Mouse (Mus musculus) stomach, postnatal 0 days (tissue): ENCODE results near the gene Gpr19. TPM values are rescaled to one million over a fixed set of nuclear protein-coding genes. Genes with fewer than 3 reads are reported as not detected.

Source experiments
- ATAC-seq: fragments of 200-750 bp; cut with Nextera tagmentation; 2 replicates; pipeline ENCODE4 v1.8.0; 2017; ENCODE audit not compliant: low FRiP score, low TSS enrichment
- DNase-seq: peaks from one replicate; pipeline ENCODE4 v3.0.0-alpha.2; 2016; ENCODE audit warnings: low spot score
- H3K27ac ChIP-seq: fragments of 300-500 bp; sonication (generic); replicated peaks from 2 replicates; pipeline ENCODE4 v1.5.1; 2014; ENCODE audit warnings: mild to moderate bottlenecking, control low read depth
- H3K27me3 ChIP-seq: fragments of 300-500 bp; sonication (generic); 2 replicates; pipeline ENCODE4 v1.6.1; 2014; ENCODE audit warnings: low read length; ENCODE audit not compliant: control insufficient read depth, insufficient read depth
- H3K36me3 ChIP-seq: fragments of 300-500 bp; sonication (generic); 2 replicates; pipeline ENCODE4 v1.6.1; 2014; ENCODE audit warnings: low read length, mixed read lengths; ENCODE audit not compliant: control insufficient read depth, insufficient read depth
- H3K4me1 ChIP-seq: fragments of 300-500 bp; sonication (generic); replicated peaks from 2 replicates; pipeline ENCODE4 v1.6.1; 2014; ENCODE audit warnings: antibody characterized with exemption; ENCODE audit not compliant: control insufficient read depth, insufficient read depth
- H3K4me2 ChIP-seq: fragments of 300-500 bp; sonication (generic); replicated peaks from 2 replicates; pipeline ENCODE4 v1.6.1; 2014; ENCODE audit warnings: low read depth, mild to moderate bottlenecking, control low read depth, moderate library complexity
- H3K4me3 ChIP-seq: fragments of 300-500 bp; sonication (generic); 2 replicates; pipeline ENCODE4 v1.5.1; 2014; ENCODE audit warnings: low read depth, low read length, control low read depth
- H3K9ac ChIP-seq: fragments of 300-500 bp; sonication (generic); 2 replicates; pipeline ENCODE4 v1.6.1; 2014; ENCODE audit warnings: mild to moderate bottlenecking, low read length, control low read depth, mixed read lengths
- H3K9me3 ChIP-seq: fragments of 300-500 bp; sonication (generic); 2 replicates; pipeline ENCODE4 v1.6.1; 2016; ENCODE audit warnings: low read length; ENCODE audit not compliant: control insufficient read depth
- CTCF ChIP-seq: IDR thresholded peaks from 2 replicates; pipeline ENCODE4 v1.5.1; 2016; ENCODE audit warnings: antibody characterized with exemption, low read depth, mild to moderate bottlenecking, moderate library complexity
- EP300 ChIP-seq: optimal IDR thresholded peaks from 2 replicates; pipeline ENCODE3; 2016; ENCODE audit warnings: antibody characterized with exemption
- WGBS: fragments of 180-500 bp; shearing (Covaris S2); extraction: QIAGEN DNeasy Blood & Tissue Kit; methylation state at CpG from one replicate; pipeline ENCODE4 v1.1.7; 2014; 5-methylcytosine and 5-hydroxymethylcytosine counted together
- polyA plus RNA-seq: library from polyadenylated mRNA; unstranded; fragments of >200 nt; fragmentation: Nextera tagmentation; extraction: Ambion mirVana; gene quantifications from 2 replicates; pipeline ENCODE4 v1.2.1, GENCODE M21; 2015

Gpr19 gene
- polyA plus RNA-seq, 1 experiment from 2014 or later = 6.9 TPM

DNA sequence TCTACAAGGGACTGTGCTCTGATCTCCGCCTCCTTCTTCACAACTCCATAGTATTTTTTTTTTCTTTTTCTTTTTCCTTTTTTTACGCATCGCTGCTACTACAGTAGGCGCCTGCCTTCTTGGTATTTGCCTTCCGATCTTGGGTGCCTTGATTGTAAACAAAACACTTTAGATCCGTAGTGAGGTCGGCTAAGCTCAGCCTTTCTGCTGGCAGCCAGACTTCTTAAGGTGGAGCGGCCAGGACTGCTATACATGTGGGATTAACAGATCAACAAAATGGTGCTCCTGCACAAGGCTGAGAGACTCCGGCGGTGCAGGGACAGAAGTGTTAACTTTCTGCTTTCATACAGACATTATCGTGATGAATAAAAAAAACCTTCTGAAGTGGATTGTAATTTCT, 18.7 kb upstream of the Gpr19 start:
- H3K27me3 ChIP-seq = no peaks in the 10 kb centered on the region
- peak overlapping the region; percentile 44 for H3K4me3 ChIP-seq
- H3K4me1 ChIP-seq = peaks cover 2% of the 10 kb centered on the region; the same call in 1 of the 2 replicates
- WGBS = 2% methylated on average over 11 of the region's 11 CpGs
- no peaks in the 10 kb centered on the region for H3K36me3 ChIP-seq
- H3K4me2 ChIP-seq = peak overlapping the region; percentile 82
- ATAC-seq = peak; percentile 19; the same call in 1 of the 2 replicates
- DNase-seq = peak; percentile 70
- TF ChIP-seq EP300 (no peak), CTCF (no peak)
- no peaks in the 10 kb centered on the region for H3K9me3 ChIP-seq
- peak overlapping the region; percentile 77 for H3K27ac ChIP-seq
- peak overlapping the region; percentile 67 for H3K9ac ChIP-seq

DNA sequence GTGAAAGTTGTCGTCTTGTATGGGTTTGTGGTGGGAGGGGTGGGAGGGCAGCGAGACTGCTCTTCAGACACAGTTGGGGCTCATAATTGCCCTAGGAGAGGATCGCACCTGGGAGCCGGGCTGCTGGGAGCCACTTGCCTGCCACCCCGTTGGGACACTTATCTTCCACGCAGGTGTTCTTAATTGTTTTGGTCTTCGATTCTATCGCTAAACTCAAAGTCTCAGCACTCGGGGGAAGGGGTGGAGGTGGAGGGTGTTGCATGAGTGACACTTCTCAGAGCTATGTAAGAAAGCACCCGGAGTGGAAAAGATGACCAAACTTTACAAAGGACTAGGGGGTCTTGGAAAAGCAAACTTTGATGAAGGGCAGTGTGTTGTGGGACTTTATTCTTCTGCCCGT, 18.3 kb upstream of the Gpr19 start:
- TF ChIP-seq CTCF = no peak
- TF ChIP-seq EP300 = no peak
- Histone ChIP-seq H3K27ac (peak overlapping the region; percentile 77), H3K36me3 (no peaks in the 10 kb centered on the region), H3K9ac (peak overlapping the region; percentile 67), H3K4me1 (no peaks in the 10 kb centered on the region), H3K9me3 (no peaks in the 10 kb centered on the region), H3K4me2 (peak overlapping the region; percentile 82), H3K27me3 (no peaks in the 10 kb centered on the region), H3K4me3 (peak overlapping the region; percentile 44)
- WGBS = under 1% methylated on average over 11 of the region's 11 CpGs
- ATAC-seq (no peak), DNase-seq (peak; percentile 44)

DNA sequence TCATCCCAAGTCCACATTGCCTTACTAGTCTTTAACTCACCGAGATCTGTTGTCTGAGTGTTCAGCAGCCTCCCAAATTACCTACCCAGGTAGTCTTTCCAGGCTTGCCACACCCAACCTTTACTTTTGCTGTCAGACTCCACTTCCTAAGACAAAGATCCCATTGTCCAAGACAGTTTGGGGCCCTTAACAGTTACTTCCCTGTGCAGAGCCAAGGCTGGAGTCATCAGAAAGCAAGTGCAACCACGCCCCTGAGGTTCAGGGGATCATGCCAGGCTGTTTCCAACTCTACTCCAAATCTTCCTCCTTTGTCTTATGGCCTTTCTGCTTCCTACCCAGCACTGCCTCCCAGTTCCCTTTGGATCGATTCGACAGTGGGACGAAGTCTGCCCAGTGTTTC, 16.1 kb upstream of the Gpr19 start:
- H3K4me3 ChIP-seq = no peak overlapping the region
- DNase-seq (no peak), ATAC-seq (no peak)
- H3K9me3 ChIP-seq = no peaks in the 10 kb centered on the region
- no peak overlapping the region for H3K4me2 ChIP-seq
- TF ChIP-seq EP300 = no peak
- no peak for TF ChIP-seq CTCF
- WGBS = 83% methylated on average over 5 of the region's 5 CpGs
- no peaks in the 10 kb centered on the region for H3K36me3 ChIP-seq
- no peak overlapping the region for H3K9ac ChIP-seq
- H3K4me1 ChIP-seq = no peaks in the 10 kb centered on the region
- H3K27me3 ChIP-seq = no peaks in the 10 kb centered on the region
- H3K27ac ChIP-seq = no peak overlapping the region

DNA sequence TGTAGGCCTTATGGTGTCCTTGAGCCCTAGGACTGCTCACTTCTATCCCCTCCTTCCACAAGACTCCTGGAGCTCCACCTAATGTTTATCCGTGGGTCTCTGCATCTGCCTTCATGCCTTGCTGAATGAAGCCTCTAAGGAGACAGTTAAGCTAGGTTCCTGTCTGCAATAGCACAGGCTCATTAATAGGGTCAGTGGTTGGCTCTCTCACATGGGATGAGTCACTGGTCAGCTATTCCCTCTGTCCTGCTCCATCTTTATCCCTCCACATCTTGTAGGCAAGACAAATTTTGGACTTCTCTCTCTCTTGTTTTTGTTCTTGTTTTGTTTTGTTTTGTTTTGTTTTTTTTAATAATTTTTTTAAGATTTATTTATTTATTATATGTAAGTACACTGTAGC, 7.4 kb upstream of the Gpr19 start:
- H3K9me3 ChIP-seq = no peaks in the 10 kb centered on the region
- H3K36me3 ChIP-seq = no peaks in the 10 kb centered on the region
- TF ChIP-seq CTCF (no peak), EP300 (no peak)
- H3K27me3 ChIP-seq = no peaks in the 10 kb centered on the region
- no peak for DNase-seq
- H3K27ac ChIP-seq = no peak overlapping the region
- no peak for ATAC-seq
- no peak overlapping the region for H3K4me3 ChIP-seq
- WGBS = 87% methylated on average over 1 of the region's 1 CpGs
- H3K4me1 ChIP-seq = no peaks in the 10 kb centered on the region
- H3K4me2 ChIP-seq = no peak overlapping the region
- no peak overlapping the region for H3K9ac ChIP-seq

- DNase-seq (no peak), ATAC-seq (no peak)
- Histone ChIP-seq H3K9ac (no peak overlapping the region), H3K27me3 (no peaks in the 10 kb centered on the region), H3K4me2 (no peak overlapping the region), H3K27ac (no peak overlapping the region), H3K9me3 (no peaks in the 10 kb centered on the region), H3K4me3 (no peak overlapping the region), H3K4me1 (no peaks in the 10 kb centered on the region), H3K36me3 (no peaks in the 10 kb centered on the region)
- no peak for TF ChIP-seq CTCF
- TF ChIP-seq EP300 = no peak
- WGBS = 79% methylated on average over 10 of the region's 10 CpGs
Observed at GRCm38 (mm10) chr6:134903891-134904884, 5.8 kb upstream of the Gpr19 start.

GRCm38 (mm10) chr6:134903368-134903767, 5.0 kb upstream of the Gpr19 start:
- ATAC-seq (no peak), DNase-seq (no peak)
- TF ChIP-seq EP300 (no peak), CTCF (no peak)
- Histone ChIP-seq H3K4me3 (no peak overlapping the region), H3K9me3 (no peaks in the 10 kb centered on the region), H3K36me3 (no peaks in the 10 kb centered on the region), H3K4me2 (no peak overlapping the region), H3K4me1 (no peaks in the 10 kb centered on the region), H3K9ac (no peak overlapping the region), H3K27me3 (no peaks in the 10 kb centered on the region), H3K27ac (no peak overlapping the region)
- WGBS = 87% methylated on average over 4 of the region's 4 CpGs
